Mouse (Mus musculus): ENCODE results near the gene Snx14. TPM values are rescaled to one million over a fixed set of nuclear protein-coding genes. Genes with fewer than 3 reads are reported as not detected.

Gene Snx14
- total RNA-seq, 2 experiments from 2014 or later = 47.2 to 59.6 TPM

- intact Hi-C loops (cut with DNase I) = loop anchor here (2.0 to 10.0 kb wide), 2 partner anchors 146 to 158 kb away; partner anchors contain the start of gene Zfp949
- no peak for DNase-seq (ENCODE audit: low spot score in 2 of 2)
Observed at GRCm38 (mm10) chr9:88398461-88398860, 40.3 kb downstream of the Snx14 start.

- intact Hi-C loops (cut with DNase I) = loop anchor here (10.0 kb wide), 1 partner anchor 150 kb away; the partner anchor contains the start of gene Zfp949
- no peak for DNase-seq (ENCODE audit: low spot score in 2 of 2)
Observed at GRCm38 (mm10) chr9:88394852-88395251, 43.9 kb downstream of the Snx14 start.

- DNase-seq (ENCODE audit: low spot score in 2 of 2) = no peak
- intact Hi-C loops (cut with DNase I) = loop anchor here (10.0 kb wide), 1 partner anchor 76 kb away; no protein-coding TSS in a partner anchor
Observed at GRCm38 (mm10) chr9:88388826-88389225, 49.9 kb downstream of the Snx14 start.

- intact Hi-C loops (cut with DNase I) = loop anchor here (10.0 kb wide), 1 partner anchor 84 kb away; no protein-coding TSS in a partner anchor
- no peak for DNase-seq (ENCODE audit: low spot score in 2 of 2)
Observed at GRCm38 (mm10) chr9:88380542-88380941, 58.2 kb downstream of the Snx14 start.

GRCm38 (mm10) chr9:88380076-88380475 is 58.7 kb downstream of the Snx14 start:
- no peak for DNase-seq (ENCODE audit: low spot score in 2 of 2)
- intact Hi-C loops (cut with DNase I) = loop anchor here (10.0 kb wide), 1 partner anchor 85 kb away; no protein-coding TSS in a partner anchor

- DNase-seq (ENCODE audit: low spot score in 2 of 2) = no peak
- intact Hi-C loops (cut with DNase I) = no loop called here
Observed at GRCm38 (mm10) chr9:88379057-88379456, 59.7 kb downstream of the Snx14 start.

- intact Hi-C loops (cut with DNase I) = no loop called here
- no peak for DNase-seq (ENCODE audit: low spot score in 2 of 2)
Observed at GRCm38 (mm10) chr9:88377483-88377882, 61.3 kb downstream of the Snx14 start.

- DNase-seq (ENCODE audit: low spot score in 2 of 2) = no peak
- intact Hi-C loops (cut with DNase I) = no loop called here
Observed at GRCm38 (mm10) chr9:88373001-88373400, 65.8 kb downstream of the Snx14 start.

- intact Hi-C loops (cut with DNase I) = no loop called here
- no peak for DNase-seq (ENCODE audit: low spot score in 2 of 2)
Observed at GRCm38 (mm10) chr9:88371201-88371600, 67.6 kb downstream of the Snx14 start.

- no peak for DNase-seq (ENCODE audit: low spot score in 2 of 2)
- intact Hi-C loops (cut with DNase I) = no loop called here
Observed at GRCm38 (mm10) chr9:88369666-88370065, 69.1 kb downstream of the Snx14 start.

- intact Hi-C loops (cut with DNase I) = no loop called here
- DNase-seq (ENCODE audit: low spot score in 2 of 2) = no peak
Observed at GRCm38 (mm10) chr9:88368476-88368875, 70.3 kb downstream of the Snx14 start.

- intact Hi-C loops (cut with DNase I) = no loop called here
Observed at GRCm38 (mm10) chr9:88367751-88368150, 71.0 kb downstream of the Snx14 start.

GRCm38 (mm10) chr9:88367322-88367721 is 71.4 kb downstream of the Snx14 start:
- intact Hi-C loops (cut with DNase I) = no loop called here
- DNase-seq (ENCODE audit: low spot score in 2 of 2) = no peak

More at GRCm38 (mm10) chr9:88367751-88368150, 71.0 kb downstream of the Snx14 start:
- DNase-seq (ENCODE audit: low spot score in 2 of 2) = no peak

- intact Hi-C loops (cut with DNase I) = no loop called here
Observed at GRCm38 (mm10) chr9:88366819-88367218, 71.9 kb downstream of the Snx14 start.

GRCm38 (mm10) chr9:88366308-88366707 is 72.5 kb downstream of the Snx14 start:
- intact Hi-C loops (cut with DNase I) = no loop called here
- no peak for DNase-seq (ENCODE audit: low spot score in 2 of 2)

More at GRCm38 (mm10) chr9:88366819-88367218, 71.9 kb downstream of the Snx14 start:
- no peak for DNase-seq (ENCODE audit: low spot score in 2 of 2)

- no peak for DNase-seq (ENCODE audit: low spot score in 2 of 2)
- intact Hi-C loops (cut with DNase I) = loop anchor here (5.0 kb wide), 1 partner anchor 121 kb away; no protein-coding TSS in a partner anchor
Observed at GRCm38 (mm10) chr9:88363102-88363501, 75.7 kb downstream of the Snx14 start.

GRCm38 (mm10) chr9:88362055-88362850 is 76.5 kb downstream of the Snx14 start:
- DNase-seq (ENCODE audit: low spot score in 2 of 2) = no peak
- intact Hi-C loops (cut with DNase I) = loop anchor here (5.0 kb wide), 1 partner anchor 120 kb away; no protein-coding TSS in a partner anchor

- no peak for DNase-seq (ENCODE audit: low spot score in 2 of 2)
- intact Hi-C loops (cut with DNase I) = loop anchor here (5.0 kb wide), 1 partner anchor 119 kb away; no protein-coding TSS in a partner anchor
Observed at GRCm38 (mm10) chr9:88361211-88361909, 77.4 kb downstream of the Snx14 start.

GRCm38 (mm10) chr9:88359140-88359539 is 79.6 kb downstream of the Snx14 start:
- intact Hi-C loops (cut with DNase I) = no loop called here
- DNase-seq (ENCODE audit: low spot score in 2 of 2) = no peak

- DNase-seq (ENCODE audit: low spot score in 2 of 2) = no peak
- intact Hi-C loops (cut with DNase I) = no loop called here
Observed at GRCm38 (mm10) chr9:88357173-88357572, 81.6 kb downstream of the Snx14 start.
